Mouse (Mus musculus) C3H10T1/2 (cell line): ENCODE results near the gene Vmn1r114. TPM values are rescaled to one million over a fixed set of nuclear protein-coding genes. Genes with fewer than 3 reads are reported as not detected.

ENCODE experiments used
- polyA plus RNA-seq, 2 experiments: library from polyadenylated mRNA; unstranded; fragments of >200 nt; fragmentation: generic; extraction: Trizol; gene quantifications; one replicate each; pipeline ENCODE4 v1.2.1; 2012; ENCODE audit warnings: missing spikeins in 2 of 2

Vmn1r114 gene
- polyA plus RNA-seq, result not detected

DNA sequence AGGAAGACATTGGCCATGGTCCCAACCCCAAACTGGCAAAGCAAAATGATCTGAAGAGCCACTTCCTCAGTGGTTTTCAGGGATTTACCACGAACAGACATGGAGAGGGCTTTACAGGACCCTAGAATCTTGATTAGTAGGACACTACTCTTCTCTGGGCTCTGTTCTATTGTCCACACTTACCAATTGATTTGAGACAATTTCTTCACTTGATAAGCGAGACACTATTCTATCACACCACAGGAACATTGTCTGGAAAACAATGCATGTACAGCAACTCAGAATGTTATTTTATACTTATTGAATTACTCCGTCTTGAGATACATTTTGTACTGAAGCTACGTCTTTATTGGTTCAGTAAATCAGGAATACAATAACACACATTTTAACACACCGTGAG is at the start of gene Vmn1r114:
Vmn1r114 (minus strand) TSS at position 101 of the 400 bp plus-strand sequence.

DNA sequence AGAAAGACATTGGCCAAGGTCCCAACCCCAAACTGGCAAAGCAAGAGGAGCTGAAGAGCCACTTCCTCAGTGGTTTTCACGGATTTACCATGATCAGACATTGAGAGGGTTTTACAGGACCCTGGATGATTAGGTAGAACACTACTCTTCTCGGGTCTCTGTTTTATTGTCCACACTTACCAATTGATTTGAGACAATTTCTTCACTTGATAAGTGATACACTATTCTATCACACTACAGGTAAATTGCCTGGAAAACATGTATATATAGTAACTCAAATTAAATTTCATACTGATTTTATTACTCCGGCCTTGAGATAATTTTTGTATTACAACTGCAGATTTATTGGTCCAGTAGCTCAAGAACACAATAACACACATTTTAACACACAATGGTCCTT is 32.9 kb upstream of the Vmn1r114 start, which contains the start of gene Vmn1r115:
Vmn1r115 (minus strand) TSS at position 101 of the 400 bp plus-strand sequence.

DNA sequence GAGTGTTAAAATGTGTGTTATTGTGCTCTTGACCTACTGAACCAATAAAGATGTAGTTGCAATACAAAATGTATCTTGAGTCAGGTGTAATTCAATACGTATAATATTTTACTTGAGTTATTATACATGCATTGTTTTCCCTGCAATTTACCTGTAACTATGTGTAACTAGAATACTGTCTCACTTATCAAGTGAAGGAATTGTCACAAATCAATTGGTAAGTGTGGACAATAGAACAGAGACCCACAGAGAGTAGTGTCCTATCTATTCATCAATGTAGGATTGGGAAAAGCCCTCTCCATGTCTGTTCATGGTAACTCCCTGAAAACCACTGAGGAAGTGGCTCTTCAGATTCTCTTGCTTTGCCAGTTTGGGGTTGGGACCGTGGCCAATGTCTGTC is 25.0 kb downstream of the Vmn1r114 start, which contains the start of gene Vmn1r113:
Vmn1r113 (plus strand) TSS at position 301 of the 400 bp plus-strand sequence.

DNA sequence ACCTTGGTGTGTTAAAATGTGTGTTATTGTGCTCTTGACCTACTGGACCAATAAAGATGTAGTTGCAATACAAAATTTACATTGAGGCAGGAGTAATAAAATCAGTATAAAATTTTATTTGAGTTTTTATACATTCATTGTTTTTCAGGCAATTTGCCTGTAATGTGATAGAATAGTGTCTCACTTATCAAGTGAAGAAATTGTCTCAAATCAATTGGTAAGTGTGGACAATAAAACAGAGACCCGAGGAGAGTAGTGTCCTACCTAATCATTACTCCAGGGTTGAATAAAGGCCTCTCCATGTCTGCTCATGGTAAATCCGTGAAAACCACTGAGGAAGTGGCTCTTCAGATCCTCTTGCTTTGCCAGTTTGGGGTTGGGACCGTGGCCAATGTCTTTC is 41.1 kb downstream of the Vmn1r114 start, which contains the start of gene Vmn1r112:
Vmn1r112 (plus strand) TSS at position 301 of the 400 bp plus-strand sequence.

Other genes with a start within 250 kb of the Vmn1r114 start
- not detected for gene Gm4141, start 235.9 kb downstream of the Vmn1r114 start, polyA plus RNA-seq
- gene Gm4513, start 213.2 kb downstream of the Vmn1r114 start, polyA plus RNA-seq, result not detected
- not detected for gene Vmn1r107, start 143.3 kb downstream of the Vmn1r114 start, polyA plus RNA-seq
- not detected for gene Vmn1r111, start 109.0 kb downstream of the Vmn1r114 start, polyA plus RNA-seq
- gene Gm10668, start 81.6 kb downstream of the Vmn1r114 start, polyA plus RNA-seq, result not detected
- not detected for gene Vmn1r112, start 41.0 kb downstream of the Vmn1r114 start, polyA plus RNA-seq
- not detected for gene Vmn1r113, start 24.9 kb downstream of the Vmn1r114 start, polyA plus RNA-seq
- gene Vmn1r115, start 32.8 kb upstream of the Vmn1r114 start, polyA plus RNA-seq, result not detected
- gene Vmn1r116, start 60.1 kb upstream of the Vmn1r114 start, polyA plus RNA-seq, result not detected
- not detected for gene Vmn1r117, start 71.9 kb upstream of the Vmn1r114 start, polyA plus RNA-seq
- gene Vmn1r118, start 100.2 kb upstream of the Vmn1r114 start, polyA plus RNA-seq, result not detected
- gene Vmn1r119, start 200.3 kb upstream of the Vmn1r114 start, polyA plus RNA-seq, result not detected
- not detected for gene Vmn1r120, start 241.6 kb upstream of the Vmn1r114 start, polyA plus RNA-seq